In genomic region chr4:40722011-40722666, GRCm38 (mm10) we compare ENCODE assay signal across 8 mouse cellular contexts. TPM values are rescaled to one million over a fixed set of nuclear protein-coding genes. Genes with fewer than 3 reads are reported as not detected.
DNase-seq lines count a peak whose midpoint lies in the region; ATAC-seq and TF ChIP-seq lines count a peak whose summit lies in the region.

Dnaja1 (plus strand) TSS chr4:40722150.

- H3K9me3 ChIP-seq in hindbrain, embryonic 13.5 days: no peaks in the 10 kb centered on the region

- H3K4me1 ChIP-seq in hindbrain, embryonic 13.5 days (replicated peaks): peaks cover 46% of the 10 kb centered on the region

- peak within 1 kb of the TSS; percentile 98 for H3K9ac ChIP-seq in hindbrain, embryonic 13.5 days

- ATAC-seq in Patski: peak; percentile 82
- ATAC-seq in hindbrain, embryonic 13.5 days (ENCODE audit: low FRiP score): peak; percentile 94

- TF ChIP-seq CTCF in Patski (IDR thresholded peaks at IDR 0.05): no peak

- CTCF ChIA-PET in Patski (lab: Charles Lee): interaction anchor here (0.7 to 2.0 kb wide), 4 partner anchors 12 to 41 kb away, joined by 4 to 8 read pairs (median 6); partner anchors contain the start of gene Aptx

- peak within 1 kb of the TSS; percentile 100 for H3K27ac ChIP-seq in hindbrain, embryonic 13.5 days

- POLR2A ChIA-PET in Patski (lab: Charles Lee): interaction anchor here (0.6 to 2.5 kb wide), 3 partner anchors 9 to 449 kb away, joined by 3 to 10 read pairs (median 3); partner anchors contain the start of gene Aptx

- peaks cover 25% of the 10 kb centered on the region for H3K36me3 ChIP-seq in hindbrain, embryonic 13.5 days

- DNase-seq in Patski (ENCODE audit: low read depth, low spot score): peak; percentile 71
- peak; percentile 99 for DNase-seq in cerebellum, postnatal 14 days
- DNase-seq in frontal cortex, postnatal 14 days (ENCODE audit: low spot score in 2 of 2): peak; percentile 91 to 96
- peak; percentile 99 to 100 for DNase-seq in layer of hippocampus, postnatal 25 days (ENCODE audit: extremely low spot score in 1 of 2, low spot score in 1 of 2)
- peak; percentile 95 for DNase-seq in lung, postnatal 25 days (ENCODE audit: low spot score)
- peak; percentile 96 for DNase-seq in retina, embryonic 14.5 days (ENCODE audit: low spot score)
- DNase-seq in thymus, postnatal 4 days: peak; percentile 100

- WGBS in hindbrain, embryonic 13.5 days: under 1% methylated on average over 54 of the region's 54 CpGs

- H3K4me2 ChIP-seq in hindbrain, embryonic 13.5 days: peak within 1 kb of the TSS; percentile 81

- peak within 1 kb of the TSS; percentile 85 for H3K4me3 ChIP-seq in hindbrain, embryonic 13.5 days

- no peaks in the 10 kb centered on the region for H3K27me3 ChIP-seq in Patski
- H3K27me3 ChIP-seq in hindbrain, embryonic 13.5 days: no peaks in the 10 kb centered on the region

- in situ Hi-C loops in Patski (cut with MboI; ENCODE audit: low pct_unique_long_range_greater_than_20kb): no loop called here

RNA-seq across cellular contexts. Expression of gene Dnaja1, which starts in this region (rescaled TPM):
- 162 TPM for polyA plus RNA-seq in Patski (2021)
- 792 and 817 TPM in 2 replicates for polyA plus RNA-seq in hindbrain, embryonic 13.5 days (2015; fragmentation: Nextera tagmentation; extraction: Ambion mirVana)
- 100 to 1,000 TPM; 314 to 349 TPM for total RNA-seq in layer of hippocampus, postnatal 25 days (2021)

Comparison
In these comparisons a context has a peak if more than half of its experiments do, and no peak if none do; other contexts are left out.
1. Peak in every context shown above with its lines: DNase-seq, ATAC-seq, H3K4me3 ChIP-seq and H3K27ac ChIP-seq.